Mouse (Mus musculus): ENCODE data around the gene Kcnh3. TPM values are rescaled to one million over a fixed set of nuclear protein-coding genes. Genes with fewer than 3 reads are reported as not detected.
A peak's percentile ranks its signal among the peaks of the same experiment; 100 is the strongest.

The Kcnh3 gene
- total and polyA plus RNA-seq, 2 experiments, result 0.09 TPM; not detected in 1

DNA sequence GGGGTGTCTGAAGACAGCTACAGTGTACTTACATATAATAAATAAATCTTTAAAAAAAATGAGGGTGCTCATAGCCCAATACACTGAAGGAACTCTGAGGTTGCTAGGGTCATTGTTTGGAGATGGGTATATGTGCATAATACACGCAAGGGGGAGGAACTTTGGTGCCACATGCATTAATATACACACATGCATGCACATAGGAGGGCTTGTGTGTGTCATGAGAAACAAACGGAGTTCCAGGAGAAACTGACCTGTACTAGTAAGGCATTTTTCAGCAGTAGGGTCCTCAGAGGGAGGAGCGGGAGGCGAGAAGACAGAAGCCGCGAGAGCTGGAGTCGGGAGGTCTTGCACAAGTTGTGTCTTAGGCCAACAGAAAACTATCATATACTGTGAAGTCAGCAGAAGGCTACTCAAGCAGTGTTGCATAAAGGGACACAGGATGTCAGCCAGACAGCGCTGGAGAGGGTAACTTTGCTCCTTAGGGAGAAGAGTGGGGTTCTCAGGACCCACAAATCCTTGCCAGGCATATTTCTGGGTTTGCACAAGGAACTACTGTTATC, 34.6 kb downstream of the Kcnh3 start:
- Histone ChIP-seq H3K9ac (ENCODE audit: low read depth, low read length) (no peak overlapping the region), H3K27ac (replicated peaks; ENCODE audit: insufficient read depth, low read depth, low read length) (no peak overlapping the region), H3K79me2 (ENCODE audit: control insufficient read depth, insufficient read depth, low read length) (no peaks in the 10 kb centered on the region), H3K4me3 (ENCODE audit: insufficient read depth, low read depth, low read length) (no peak overlapping the region), H3K27me3 (ENCODE audit: control insufficient read depth, insufficient read depth, low read length) (no peaks in the 10 kb centered on the region), H3K36me3 (ENCODE audit: control insufficient read depth, insufficient read depth, low read length) (no peaks in the 10 kb centered on the region), H3K4me1 (ENCODE audit: control insufficient read depth, insufficient read depth, low read length) (peaks cover 3% of the 10 kb centered on the region)
- 54% methylated on average over 8 of the region's 8 CpGs for WGBS
- TF ChIP-seq POLR2A (IDR thresholded peaks at IDR 0.05; ENCODE audit: extremely low read depth, insufficient read depth, low read length), result no peak
- TF ChIP-seq CTCF (IDR thresholded peaks at IDR 0.05; ENCODE audit: low read depth, low read length), result no peak
- no peak for DNase-seq (ENCODE audit: extremely low read depth, low read depth, low spot score)

GRCm38 (mm10) chr15:99259730-99260252, 35.1 kb downstream of the Kcnh3 start:
- Histone ChIP-seq H3K4me1 (ENCODE audit: control insufficient read depth, insufficient read depth, low read length) (peaks cover 3% of the 10 kb centered on the region), H3K27me3 (ENCODE audit: control insufficient read depth, insufficient read depth, low read length) (no peaks in the 10 kb centered on the region), H3K27ac (replicated peaks; ENCODE audit: insufficient read depth, low read depth, low read length) (no peak overlapping the region), H3K9ac (ENCODE audit: low read depth, low read length) (no peak overlapping the region), H3K4me3 (ENCODE audit: insufficient read depth, low read depth, low read length) (no peak overlapping the region), H3K36me3 (ENCODE audit: control insufficient read depth, insufficient read depth, low read length) (no peaks in the 10 kb centered on the region), H3K79me2 (ENCODE audit: control insufficient read depth, insufficient read depth, low read length) (no peaks in the 10 kb centered on the region)
- TF ChIP-seq CTCF (IDR thresholded peaks at IDR 0.05; ENCODE audit: low read depth, low read length) (no peak), POLR2A (IDR thresholded peaks at IDR 0.05; ENCODE audit: extremely low read depth, insufficient read depth, low read length) (no peak)
- DNase-seq (ENCODE audit: extremely low read depth, low read depth, low spot score), result peak; percentile 89
- 3% methylated on average over 6 of the region's 10 CpGs for WGBS

GRCm38 (mm10) chr15:99262702-99263101, 38.0 kb downstream of the Kcnh3 start:
- Histone ChIP-seq H3K4me3 (ENCODE audit: insufficient read depth, low read depth, low read length) (no peak overlapping the region), H3K9ac (ENCODE audit: low read depth, low read length) (no peak overlapping the region), H3K4me1 (ENCODE audit: control insufficient read depth, insufficient read depth, low read length) (peaks cover 3% of the 10 kb centered on the region), H3K27ac (replicated peaks; ENCODE audit: insufficient read depth, low read depth, low read length) (no peak overlapping the region), H3K79me2 (ENCODE audit: control insufficient read depth, insufficient read depth, low read length) (no peaks in the 10 kb centered on the region), H3K36me3 (ENCODE audit: control insufficient read depth, insufficient read depth, low read length) (no peaks in the 10 kb centered on the region), H3K27me3 (ENCODE audit: control insufficient read depth, insufficient read depth, low read length) (no peaks in the 10 kb centered on the region)
- TF ChIP-seq POLR2A (IDR thresholded peaks at IDR 0.05; ENCODE audit: extremely low read depth, insufficient read depth, low read length) (no peak), CTCF (IDR thresholded peaks at IDR 0.05; ENCODE audit: low read depth, low read length) (no peak)
- no peak for DNase-seq (ENCODE audit: extremely low read depth, low read depth, low spot score)
- 83% methylated on average over 10 of the region's 10 CpGs for WGBS

DNA sequence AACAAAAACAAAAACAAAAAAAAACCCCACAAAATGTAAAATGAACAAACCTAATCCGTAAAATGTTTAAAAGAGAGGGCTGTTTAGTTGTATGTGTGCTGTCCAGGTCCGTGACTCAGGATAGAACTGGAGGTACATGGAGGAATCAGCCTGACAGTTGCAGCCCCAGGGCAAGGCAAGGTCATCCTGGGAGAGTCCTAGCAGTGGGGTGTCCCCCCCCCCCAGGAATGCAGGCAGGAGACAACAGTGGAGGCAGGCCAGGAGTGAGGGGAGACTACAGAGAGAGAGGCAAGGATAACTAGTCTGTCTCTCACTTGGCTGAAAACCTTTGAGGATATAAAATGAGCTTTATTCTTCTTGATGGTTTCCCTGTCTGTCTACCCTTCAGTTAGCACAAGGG, 39.7 kb downstream of the Kcnh3 start:
- TF ChIP-seq CTCF (IDR thresholded peaks at IDR 0.05; ENCODE audit: low read depth, low read length) (no peak), POLR2A (IDR thresholded peaks at IDR 0.05; ENCODE audit: extremely low read depth, insufficient read depth, low read length) (no peak)
- H3K79me2 ChIP-seq (ENCODE audit: control insufficient read depth, insufficient read depth, low read length), result no peaks in the 10 kb centered on the region
- WGBS, result 85% methylated on average over 2 of the region's 2 CpGs
- H3K4me1 ChIP-seq (ENCODE audit: control insufficient read depth, insufficient read depth, low read length), result peaks cover 3% of the 10 kb centered on the region
- no peaks in the 10 kb centered on the region for H3K27me3 ChIP-seq (ENCODE audit: control insufficient read depth, insufficient read depth, low read length)
- no peaks in the 10 kb centered on the region for H3K36me3 ChIP-seq (ENCODE audit: control insufficient read depth, insufficient read depth, low read length)
- no peak for DNase-seq (ENCODE audit: extremely low read depth, low read depth, low spot score)
- H3K4me3 ChIP-seq (ENCODE audit: insufficient read depth, low read depth, low read length), result no peak overlapping the region
- H3K9ac ChIP-seq (ENCODE audit: low read depth, low read length), result no peak overlapping the region
- no peak overlapping the region for H3K27ac ChIP-seq (replicated peaks; ENCODE audit: insufficient read depth, low read depth, low read length)

GRCm38 (mm10) chr15:99265679-99266078, 41.0 kb downstream of the Kcnh3 start:
- no peaks in the 10 kb centered on the region for H3K27me3 ChIP-seq (ENCODE audit: control insufficient read depth, insufficient read depth, low read length)
- no peaks in the 10 kb centered on the region for H3K79me2 ChIP-seq (ENCODE audit: control insufficient read depth, insufficient read depth, low read length)
- H3K27ac ChIP-seq (replicated peaks; ENCODE audit: insufficient read depth, low read depth, low read length), result no peak overlapping the region
- no peak overlapping the region for H3K4me3 ChIP-seq (ENCODE audit: insufficient read depth, low read depth, low read length)
- peak; percentile 71 for DNase-seq (ENCODE audit: extremely low read depth, low read depth, low spot score)
- TF ChIP-seq CTCF (IDR thresholded peaks at IDR 0.05; ENCODE audit: low read depth, low read length) (peak; percentile 75), POLR2A (IDR thresholded peaks at IDR 0.05; ENCODE audit: extremely low read depth, insufficient read depth, low read length) (no peak)
- H3K9ac ChIP-seq (ENCODE audit: low read depth, low read length), result no peak overlapping the region
- 31% methylated on average over 4 of the region's 4 CpGs for WGBS
- no peaks in the 10 kb centered on the region for H3K36me3 ChIP-seq (ENCODE audit: control insufficient read depth, insufficient read depth, low read length)
- H3K4me1 ChIP-seq (ENCODE audit: control insufficient read depth, insufficient read depth, low read length), result no peaks in the 10 kb centered on the region

GRCm38 (mm10) chr15:99276095-99276494, 51.4 kb downstream of the Kcnh3 start:
- no peak overlapping the region for H3K9ac ChIP-seq (ENCODE audit: low read depth, low read length)
- no peaks in the 10 kb centered on the region for H3K79me2 ChIP-seq (ENCODE audit: control insufficient read depth, insufficient read depth, low read length)
- H3K27me3 ChIP-seq (ENCODE audit: control insufficient read depth, insufficient read depth, low read length), result no peaks in the 10 kb centered on the region
- H3K4me3 ChIP-seq (ENCODE audit: insufficient read depth, low read depth, low read length), result no peak overlapping the region
- no peaks in the 10 kb centered on the region for H3K4me1 ChIP-seq (ENCODE audit: control insufficient read depth, insufficient read depth, low read length)
- TF ChIP-seq CTCF (IDR thresholded peaks at IDR 0.05; ENCODE audit: low read depth, low read length) (no peak), POLR2A (IDR thresholded peaks at IDR 0.05; ENCODE audit: extremely low read depth, insufficient read depth, low read length) (no peak)
- no peak for DNase-seq (ENCODE audit: extremely low read depth, low read depth, low spot score)
- 89% methylated on average over 8 of the region's 8 CpGs for WGBS
- no peaks in the 10 kb centered on the region for H3K36me3 ChIP-seq (ENCODE audit: control insufficient read depth, insufficient read depth, low read length)
- no peak overlapping the region for H3K27ac ChIP-seq (replicated peaks; ENCODE audit: insufficient read depth, low read depth, low read length)
